13 mouse cellular contexts compared by ENCODE assay signal in genomic region chr12:21159304-21159703, GRCm38 (mm10).
A peak's percentile ranks its signal among the peaks of the same experiment; 100 is the strongest.
DNase-seq lines count a peak whose midpoint lies in the region; ATAC-seq lines count a peak whose summit lies in the region.
"Had no signal": no experiment of that assay in that cellular context is flagged by ENCODE, and none has a peak within 500 bp of the region (broad histone marks: within the 10 kb centered on the region; RNA-seq: fewer than 3 reads in every experiment).

No protein-coding gene starts in this region.

- H3K27ac ChIP-seq in kidney, embryonic 14.5 days (ENCODE audit: low read depth, low read length): peak overlapping the region; percentile 8; the same call in 1 of the 2 replicates

- no peak overlapping the region for H3K4me3 ChIP-seq in kidney, embryonic 14.5 days (ENCODE audit: low read length)

- H3K27me3 ChIP-seq in kidney, embryonic 14.5 days (ENCODE audit: control insufficient read depth, insufficient read depth, low read length): no peaks in the 10 kb centered on the region
- H3K27me3 ChIP-seq: Patski had no signal

- no peak overlapping the region for H3K9ac ChIP-seq in kidney, embryonic 14.5 days (ENCODE audit: low read depth, low read length)
- H3K9ac ChIP-seq: forebrain, postnatal 0 days had no signal

- peaks cover 30% of the 10 kb centered on the region for H3K4me1 ChIP-seq in kidney, embryonic 14.5 days (ENCODE audit: control insufficient read depth, insufficient read depth, low read length)

- H3K36me3 ChIP-seq in kidney, embryonic 14.5 days (ENCODE audit: control insufficient read depth, insufficient read depth, low read length): no peaks in the 10 kb centered on the region

- H3K4me2 ChIP-seq in kidney, embryonic 14.5 days (replicated peaks; ENCODE audit: low read depth, low read length): no peak overlapping the region

- no peaks in the 10 kb centered on the region for H3K9me3 ChIP-seq in kidney, embryonic 14.5 days (ENCODE audit: control insufficient read depth, low read length)

- WGBS in kidney, embryonic 14.5 days: 70% methylated on average over 7 of the region's 7 CpGs

- peak; percentile 84 for DNase-seq in heart, adult 11 months
- no peak for DNase-seq in heart, postnatal 4 days
- no peak for DNase-seq in kidney, adult 9 months
- DNase-seq in Muller cell, postnatal 12 days (ENCODE audit: inconsistent ontology term): peak; percentile 32
- DNase-seq in kidney, postnatal 10 days: peak; percentile 28
- DNase-seq in urinary bladder, postnatal 10 days (ENCODE audit: low spot score): no peak
- no peak for DNase-seq in adrenal gland, postnatal 25 days
- DNase-seq: adrenal gland, postnatal 14 days; forebrain, postnatal 0 days; gastrocnemius, postnatal 36 days; thymus, postnatal 4 days had no signal

- ATAC-seq in kidney, embryonic 14.5 days (ENCODE audit: low FRiP score, low TSS enrichment): no peak

Comparison
In these comparisons a context has a peak if more than half of its experiments do, and no peak if none do; other contexts are left out.
1. DNase-seq: peak in heart, adult 11 months (single experiment), Muller cell, postnatal 12 days (single experiment) and kidney, postnatal 10 days (single experiment); none in heart, postnatal 4 days (single experiment), kidney, adult 9 months (single experiment), urinary bladder, postnatal 10 days (single experiment) and adrenal gland, postnatal 25 days (single experiment).